Mouse (Mus musculus) brain, embryonic 14.5 days (tissue): ENCODE results near the gene Ndufc2.

Experiments
- CTCF ChIP-seq: fragments of 200-500 bp; IDR thresholded peaks from 2 replicates; pipeline ENCODE4 v1.5.1; 2012; ENCODE audit warnings: inconsistent platforms, mild to moderate bottlenecking, moderate library complexity, borderline replicate concordance; ENCODE audit not compliant: insufficient read depth, insufficient read length; ENCODE audit errors: extremely low read depth
- POLR2A ChIP-seq: fragments of 200-500 bp; IDR thresholded peaks from 2 replicates; pipeline ENCODE4 v1.6.1; 2012; ENCODE audit warnings: mild to moderate bottlenecking, inconsistent platforms, borderline replicate concordance; ENCODE audit not compliant: poor library complexity, insufficient read depth, insufficient read length, severe bottlenecking; ENCODE audit errors: extremely low read depth

DNA sequence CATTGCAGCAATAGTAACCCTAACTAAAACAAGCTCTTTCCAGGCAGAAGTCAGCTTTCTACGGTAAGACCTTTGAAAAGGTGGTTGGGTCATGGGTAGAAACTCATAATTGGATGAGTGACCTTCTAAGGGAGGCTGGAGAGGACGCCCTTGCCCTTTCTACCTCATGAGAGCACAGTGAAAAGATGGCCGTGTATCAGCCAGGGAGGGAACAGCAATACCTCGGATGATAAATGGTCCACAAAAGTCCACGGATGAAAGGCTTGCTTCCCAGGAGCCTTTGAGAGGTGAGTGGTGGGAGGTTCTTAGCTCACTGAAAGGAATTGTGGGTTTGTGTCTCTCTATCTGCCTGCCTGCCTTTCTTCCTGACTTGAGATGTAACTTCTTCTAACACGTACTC is 46.4 kb upstream of the Ndufc2 start:
- TF ChIP-seq CTCF, result no peak
- TF ChIP-seq POLR2A, result no peak
